17 mouse cellular contexts compared by ENCODE assay signal in genomic region chr17:67241951-67242773, GRCm38 (mm10).
A peak's percentile ranks its signal among the peaks of the same experiment; 100 is the strongest.
DNase-seq lines count a peak whose midpoint lies in the region; ATAC-seq and TF ChIP-seq lines count a peak whose summit lies in the region.
"Had no signal": no experiment of that assay in that cellular context is flagged by ENCODE, and none has a peak within 500 bp of the region (broad histone marks: within the 10 kb centered on the region; RNA-seq: fewer than 3 reads in every experiment).

No protein-coding gene starts in this region.

- no peak overlapping the region for H3K4me2 ChIP-seq in kidney, embryonic 14.5 days (replicated peaks; ENCODE audit: low read depth, low read length)
- no peak overlapping the region for H3K4me2 ChIP-seq in forebrain, embryonic 14.5 days (ENCODE audit: low read length)
- H3K4me2 ChIP-seq: heart, embryonic 13.5 days; liver, embryonic 11.5 days; neural tube, embryonic 12.5 days had no signal

- ATAC-seq in kidney, embryonic 14.5 days (ENCODE audit: low FRiP score, low TSS enrichment), result no peak
- ATAC-seq in Patski, result peak; percentile 12
- ATAC-seq in forebrain, embryonic 14.5 days, result no peak

- WGBS in kidney, embryonic 14.5 days, result 63% methylated on average over 10 of the region's 10 CpGs
- WGBS in forebrain, embryonic 14.5 days, result 45% methylated on average over 10 of the region's 10 CpGs

- CTCF ChIA-PET in Patski (lab: Charles Lee), result interaction anchor here (0.8 kb wide), 1 partner anchor 110 kb away, joined by 3 read pairs; no protein-coding TSS in a partner anchor

- in situ Hi-C loops in Patski (cut with MboI; ENCODE audit: low pct_unique_long_range_greater_than_20kb), result no loop called here

- no peak overlapping the region for H3K9ac ChIP-seq in kidney, embryonic 14.5 days (ENCODE audit: low read depth, low read length)
- no peak overlapping the region for H3K9ac ChIP-seq in forebrain, embryonic 14.5 days (ENCODE audit: low read length)
- H3K9ac ChIP-seq: heart, embryonic 13.5 days; neural tube, embryonic 12.5 days had no signal

- peak; percentile 9 for TF ChIP-seq CTCF in Patski (IDR thresholded peaks at IDR 0.05)

- H3K9me3 ChIP-seq in kidney, embryonic 14.5 days (ENCODE audit: control insufficient read depth, low read length), result no peaks in the 10 kb centered on the region
- H3K9me3 ChIP-seq in forebrain, embryonic 14.5 days (replicated peaks; ENCODE audit: control insufficient read depth, low read length), result no peaks in the 10 kb centered on the region
- H3K9me3 ChIP-seq: heart, embryonic 13.5 days; neural tube, embryonic 12.5 days had no signal

- H3K4me1 ChIP-seq in kidney, embryonic 14.5 days (ENCODE audit: control insufficient read depth, insufficient read depth, low read length), result peaks cover 20% of the 10 kb centered on the region; the same call in 1 of the 2 replicates
- 0 out of 2 replicates have a peak, but pooled peaks cover 2% of the 10 kb centered on the region for H3K4me1 ChIP-seq in forebrain, embryonic 14.5 days (ENCODE audit: control insufficient read depth, insufficient read depth, low read length)
- H3K4me1 ChIP-seq: neural tube, embryonic 12.5 days had no signal

- peak; percentile 21 for DNase-seq in gastrocnemius, postnatal 10 days
- DNase-seq in gastrocnemius, adult 8-10 months (ENCODE audit: low spot score in 2 of 2), result no peak
- peak; percentile 35 for DNase-seq in kidney, postnatal 14 days
- DNase-seq in Patski (ENCODE audit: low read depth, low spot score), result no peak
- DNase-seq in mesoderm, embryonic 11.5 days (ENCODE audit: low read depth, low spot score), result peak; percentile 12
- no peak for DNase-seq in cerebellum, adult 9-10 months
- DNase-seq in forebrain, embryonic 14.5 days (ENCODE audit: low spot score), result no peak
- DNase-seq: B cell, adult 2 months; cerebellum, postnatal 14 days; kidney, postnatal 25 days; lung, adult 2 months; spleen, adult 18-20 months had no signal

- H3K27ac ChIP-seq in kidney, embryonic 14.5 days (ENCODE audit: low read depth, low read length), result no peak overlapping the region
- H3K27ac ChIP-seq in forebrain, embryonic 14.5 days (ENCODE audit: low read depth, low read length), result no peak overlapping the region
- H3K27ac ChIP-seq: heart, embryonic 13.5 days; macrophage; neural tube, embryonic 12.5 days had no signal

- no peaks in the 10 kb centered on the region for H3K27me3 ChIP-seq in kidney, embryonic 14.5 days (ENCODE audit: control insufficient read depth, insufficient read depth, low read length)
- H3K27me3 ChIP-seq in Patski, result no peaks in the 10 kb centered on the region
- H3K27me3 ChIP-seq in forebrain, embryonic 14.5 days (replicated peaks; ENCODE audit: control insufficient read depth, insufficient read depth, low read length), result no peaks in the 10 kb centered on the region
- H3K27me3 ChIP-seq: heart, embryonic 13.5 days; neural tube, embryonic 12.5 days had no signal

- POLR2A ChIA-PET in Patski (lab: Charles Lee), result interaction anchor here (0.7 kb wide), 1 partner anchor 10 kb away, joined by 4 read pairs; no protein-coding TSS in a partner anchor

- no peaks in the 10 kb centered on the region for H3K36me3 ChIP-seq in kidney, embryonic 14.5 days (ENCODE audit: control insufficient read depth, insufficient read depth, low read length)
- no peaks in the 10 kb centered on the region for H3K36me3 ChIP-seq in forebrain, embryonic 14.5 days (ENCODE audit: control insufficient read depth, insufficient read depth, low read length)
- H3K36me3 ChIP-seq: heart, embryonic 13.5 days; neural tube, embryonic 12.5 days had no signal

- H3K4me3 ChIP-seq in kidney, embryonic 14.5 days (ENCODE audit: low read length), result no peak overlapping the region
- H3K4me3 ChIP-seq in forebrain, embryonic 14.5 days (ENCODE audit: low read depth, low read length), result no peak overlapping the region
- H3K4me3 ChIP-seq: heart, embryonic 13.5 days; neural tube, embryonic 12.5 days had no signal

Comparison
In these comparisons a context has a peak if more than half of its experiments do, and no peak if none do; other contexts are left out.
1. DNase-seq: peak in gastrocnemius, postnatal 10 days (single experiment), kidney, postnatal 14 days (single experiment) and mesoderm, embryonic 11.5 days (single experiment); none in gastrocnemius, adult 8-10 months (0 of 2), Patski (single experiment), cerebellum, adult 9-10 months (single experiment) and forebrain, embryonic 14.5 days (single experiment).